Mouse (Mus musculus) kidney, adult 2 months (tissue): ENCODE results near the gene Smco2.

Experiments
- CTCF ChIP-seq: fragments of 200-500 bp; conservative IDR thresholded peaks from 2 replicates; pipeline ENCODE4 v1.5.1; 2011; ENCODE audit warnings: low read depth, mild to moderate bottlenecking, control low read depth, low read length, moderate library complexity, mixed read lengths; ENCODE audit not compliant: insufficient read depth, insufficient read length
- POLR2A ChIP-seq: fragments of 200-500 bp; IDR thresholded peaks from one replicate; pipeline ENCODE4 v1.6.1; 2011; ENCODE audit warnings: low read depth, low read length, control low read depth

- TF ChIP-seq POLR2A: no peak
- TF ChIP-seq CTCF: no peak
Measured at GRCm38 (mm10) chr6:146901929-146902328, 52.0 kb downstream of the Smco2 start.
